ENCODE assay signal across 8 mouse cellular contexts in the genomic region with DNA sequence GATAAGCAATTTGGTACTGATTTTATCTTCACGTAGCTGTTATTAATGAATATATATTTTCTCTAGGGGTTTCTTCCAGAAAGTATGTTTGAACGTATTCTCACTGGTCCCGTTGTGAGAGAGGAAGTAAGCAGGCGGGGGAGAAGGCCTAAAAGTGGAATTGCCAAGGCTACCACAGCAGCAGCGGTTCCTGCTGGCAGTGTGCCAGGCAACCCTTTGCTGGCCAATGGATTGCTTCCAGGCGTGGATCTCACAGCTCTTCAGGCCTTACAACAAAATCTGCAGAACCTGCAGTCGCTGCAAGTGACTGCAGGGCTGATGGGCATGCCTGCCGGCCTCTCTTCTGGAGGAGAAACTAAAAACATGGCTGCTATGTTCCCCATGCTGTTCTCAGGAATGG. TPM values are rescaled to one million over a fixed set of nuclear protein-coding genes. Genes with fewer than 3 reads are reported as not detected.
DNase-seq lines count a peak whose midpoint lies in the region; ATAC-seq and TF ChIP-seq lines count a peak whose summit lies in the region.

No protein-coding gene starts in this region.

- TF ChIP-seq CTCF in brain, embryonic 14.5 days (IDR thresholded peaks at IDR 0.05; ENCODE audit: borderline replicate concordance, extremely low read depth, insufficient read depth, insufficient read length) = no peak
- no peak for TF ChIP-seq CTCF in hindbrain, postnatal 0 days (IDR thresholded peaks at IDR 0.05; ENCODE audit: low read depth)

- H3K27me3 ChIP-seq in kidney, embryonic 14.5 days (ENCODE audit: control insufficient read depth, insufficient read depth, low read length) = no peaks in the 10 kb centered on the region
- H3K27me3 ChIP-seq in hindbrain, postnatal 0 days (ENCODE audit: insufficient read depth, low read length) = no peaks in the 10 kb centered on the region
- no peaks in the 10 kb centered on the region for H3K27me3 ChIP-seq in midbrain, embryonic 16.5 days (ENCODE audit: control insufficient read depth, insufficient read depth, low read depth, low read length)

- H3K9ac ChIP-seq in kidney, embryonic 14.5 days (ENCODE audit: low read depth, low read length) = no peak overlapping the region
- H3K9ac ChIP-seq in hindbrain, postnatal 0 days (replicated peaks; ENCODE audit: low read length) = no peak overlapping the region
- no peak overlapping the region for H3K9ac ChIP-seq in midbrain, embryonic 16.5 days (ENCODE audit: low read depth, low read length)

- no peaks in the 10 kb centered on the region for H3K9me3 ChIP-seq in kidney, embryonic 14.5 days (ENCODE audit: control insufficient read depth, low read length)
- H3K9me3 ChIP-seq in hindbrain, postnatal 0 days (ENCODE audit: low read length) = no peaks in the 10 kb centered on the region
- no peaks in the 10 kb centered on the region for H3K9me3 ChIP-seq in midbrain, embryonic 16.5 days (replicated peaks; ENCODE audit: control insufficient read depth, low read length, poor library complexity, severe bottlenecking)

- no peak overlapping the region for H3K4me2 ChIP-seq in kidney, embryonic 14.5 days (replicated peaks; ENCODE audit: low read depth, low read length)
- no peak overlapping the region for H3K4me2 ChIP-seq in hindbrain, postnatal 0 days (ENCODE audit: low read depth, low read length)
- H3K4me2 ChIP-seq in midbrain, embryonic 16.5 days (ENCODE audit: low read length) = no peak overlapping the region

- H3K27ac ChIP-seq in kidney, embryonic 14.5 days (ENCODE audit: low read depth, low read length) = no peak overlapping the region
- H3K27ac ChIP-seq in hindbrain, postnatal 0 days = peak overlapping the region; percentile 60; the same call in 1 of the 2 replicates
- peak overlapping the region; percentile 46; the same call in 1 of the 2 replicates for H3K27ac ChIP-seq in midbrain, embryonic 16.5 days (ENCODE audit: low read length)

- H3K36me3 ChIP-seq in kidney, embryonic 14.5 days (ENCODE audit: control insufficient read depth, insufficient read depth, low read length) = peaks cover 44% of the 10 kb centered on the region
- H3K36me3 ChIP-seq in hindbrain, postnatal 0 days (ENCODE audit: insufficient read depth, low read length) = peaks cover 15% of the 10 kb centered on the region; the same call in 1 of the 2 replicates
- peaks cover 31% of the 10 kb centered on the region for H3K36me3 ChIP-seq in midbrain, embryonic 16.5 days (ENCODE audit: control insufficient read depth, insufficient read depth, low read length)

- intact Hi-C loops in left cerebral cortex, postnatal 10 days (cut with DNase I) = no loop called here

- TF ChIP-seq POLR2A in brain, embryonic 14.5 days (IDR thresholded peaks at IDR 0.05; ENCODE audit: borderline replicate concordance, extremely low read depth, insufficient read depth, insufficient read length, poor library complexity, severe bottlenecking) = no peak

- 52% methylated on average over 8 of the region's 8 CpGs for WGBS in kidney, embryonic 14.5 days
- WGBS in hindbrain, postnatal 0 days = 20% methylated on average over 8 of the region's 8 CpGs
- 46% methylated on average over 8 of the region's 8 CpGs for WGBS in midbrain, embryonic 16.5 days

- H3K4me1 ChIP-seq in kidney, embryonic 14.5 days (ENCODE audit: control insufficient read depth, insufficient read depth, low read length) = no peaks in the 10 kb centered on the region
- no peaks in the 10 kb centered on the region for H3K4me1 ChIP-seq in hindbrain, postnatal 0 days (ENCODE audit: insufficient read depth, low read length)
- H3K4me1 ChIP-seq in midbrain, embryonic 16.5 days (ENCODE audit: control insufficient read depth, insufficient read depth, low read length) = no peaks in the 10 kb centered on the region

- H3K4me3 ChIP-seq in kidney, embryonic 14.5 days (ENCODE audit: low read length) = no peak overlapping the region
- H3K4me3 ChIP-seq in hindbrain, postnatal 0 days (ENCODE audit: low read length) = no peak overlapping the region
- H3K4me3 ChIP-seq in midbrain, embryonic 16.5 days (ENCODE audit: low read depth, low read length) = no peak overlapping the region

- no peak for ATAC-seq in kidney, embryonic 14.5 days (ENCODE audit: low FRiP score, low TSS enrichment)
- ATAC-seq in hindbrain, postnatal 0 days = peak; percentile 68
- ATAC-seq in midbrain, embryonic 16.5 days = no peak

- DNase-seq in kidney, adult 11 months = peak; percentile 36
- peak; percentile 88 for DNase-seq in brain, embryonic 14.5 days (ENCODE audit: low read depth)
- DNase-seq in frontal cortex, postnatal 14 days (ENCODE audit: low spot score in 2 of 2) = peak; percentile 56 to 66
- DNase-seq in hindbrain, postnatal 0 days (ENCODE audit: low spot score) = peak; percentile 91
- DNase-seq in left cerebral cortex, postnatal 10 days (ENCODE audit: extremely low spot score in 1 of 2, low spot score in 2 of 2) = peak; percentile 72 to 88
- DNase-seq in urinary bladder, postnatal 4 days (ENCODE audit: low spot score in 2 of 2) = peak; percentile 60 to 77

RNA-seq across cellular contexts. Expression of gene Rbl2, which starts 18.8 kb away (rescaled TPM):
- 12.8 and 21.3 TPM in 2 replicates for polyA plus RNA-seq in kidney, embryonic 14.5 days (2014; fragmentation: Nextera tagmentation; extraction: Ambion mirVana)
- 22.7 and 24.0 TPM in 2 replicates for polyA plus RNA-seq in brain, embryonic 14.5 days (2012; rRNA removed)
- total RNA-seq in hindbrain, postnatal 0 days (2014; rRNA removed) = 27.4 and 30.7 TPM in 2 replicates
- 15.8 and 16.2 TPM in 2 replicates for polyA plus RNA-seq in hindbrain, postnatal 0 days (2015; fragmentation: Nextera tagmentation; extraction: Ambion mirVana)
- 10 to 100 TPM; 28.7 to 32.0 TPM for total RNA-seq in left cerebral cortex, postnatal 10 days (2021)
- polyA plus RNA-seq in midbrain, embryonic 16.5 days (2015; fragmentation: Nextera tagmentation; extraction: Ambion mirVana) = 22.5 and 26.3 TPM in 2 replicates

Comparison
In these comparisons a context has a peak if more than half of its experiments do, and no peak if none do; other contexts are left out.
1. DNase-seq: peak in every context shown above with its lines; median percentile 91 in hindbrain, postnatal 0 days; 88 in brain, embryonic 14.5 days; 80 in left cerebral cortex, postnatal 10 days; 68 in urinary bladder, postnatal 4 days; 61 in frontal cortex, postnatal 14 days; 36 in kidney, adult 11 months.